Mouse (Mus musculus): ENCODE measurements around the gene Hist1h2bn. TPM values are rescaled to one million over a fixed set of nuclear protein-coding genes. Genes with fewer than 3 reads are reported as not detected.
"Not testable (repeated sequence)": the region's sequence is repeated elsewhere in the genome, so short reads cannot be mapped to it uniquely, and the experiment has no call there.

Gene Hist1h2bn
- polyA plus RNA-seq, 1 experiment from 2014 or later = 1.9 TPM

GRCm38 (mm10) chr13:21745006-21745405 lies 8.9 kb upstream of the Hist1h2bn start:
- H3K4me1 ChIP-seq (ENCODE audit: control insufficient read depth, insufficient read depth, low read length) = no peaks in the 10 kb centered on the region

GRCm38 (mm10) chr13:21749387-21750158 lies 4.3 kb upstream of the Hist1h2bn start:
- Histone ChIP-seq H3K4me1 (ENCODE audit: control insufficient read depth, insufficient read depth, low read length) (no peaks in the 10 kb centered on the region), H3K27me3 (ENCODE audit: control insufficient read depth, insufficient read depth, low read length) (no peaks in the 10 kb centered on the region), H3K36me3 (replicated peaks; ENCODE audit: control insufficient read depth, insufficient read depth, low read depth, low read length) (no peaks in the 10 kb centered on the region), H3K9ac (replicated peaks; ENCODE audit: low read length) (peak overlapping the region; percentile 65), H3K4me3 (ENCODE audit: low read depth, low read length) (peak overlapping the region; percentile 56), H3K27ac (replicated peaks; ENCODE audit: low read depth, low read length) (peak overlapping the region; percentile 97), H3K9me3 (replicated peaks; ENCODE audit: control insufficient read depth, low read length) (no peaks in the 10 kb centered on the region), H3K4me2 (ENCODE audit: low read depth, low read length) (peak overlapping the region; percentile 87)
- peak; percentile 69 for DNase-seq (ENCODE audit: low spot score)
- WGBS = 5% methylated on average over 5 of the region's 5 CpGs
- no peak; the same call in 1 of the 2 replicates for ATAC-seq (replicated peaks; ENCODE audit: insufficient number of reproducible peaks, low FRiP score, low TSS enrichment, low read depth)

More at GRCm38 (mm10) chr13:21745006-21745405, 8.9 kb upstream of the Hist1h2bn start:
- no peak for ATAC-seq (replicated peaks; ENCODE audit: insufficient number of reproducible peaks, low FRiP score, low TSS enrichment, low read depth)
- Histone ChIP-seq H3K9me3 (replicated peaks; ENCODE audit: control insufficient read depth, low read length) (no peaks in the 10 kb centered on the region), H3K4me3 (ENCODE audit: low read depth, low read length) (no peak overlapping the region), H3K9ac (replicated peaks; ENCODE audit: low read length) (no peak overlapping the region), H3K36me3 (replicated peaks; ENCODE audit: control insufficient read depth, insufficient read depth, low read depth, low read length) (no peaks in the 10 kb centered on the region), H3K4me2 (ENCODE audit: low read depth, low read length) (no peak overlapping the region), H3K27ac (replicated peaks; ENCODE audit: low read depth, low read length) (no peak overlapping the region), H3K27me3 (ENCODE audit: control insufficient read depth, insufficient read depth, low read length) (no peaks in the 10 kb centered on the region)
- 84% methylated on average over 1 of the region's 1 CpGs for WGBS
- no peak for DNase-seq (ENCODE audit: low spot score)

- not testable (repeated sequence) for H3K27me3 ChIP-seq (ENCODE audit: control insufficient read depth, insufficient read depth, low read length); H3K4me1 ChIP-seq (ENCODE audit: control insufficient read depth, insufficient read depth, low read length); H3K36me3 ChIP-seq (replicated peaks; ENCODE audit: control insufficient read depth, insufficient read depth, low read depth, low read length); H3K9me3 ChIP-seq (replicated peaks; ENCODE audit: control insufficient read depth, low read length)
- Histone ChIP-seq H3K9ac (replicated peaks; ENCODE audit: low read length) (peak within 1 kb of the TSS; percentile 65), H3K4me3 (ENCODE audit: low read depth, low read length) (peak within 1 kb of the TSS; percentile 56), H3K27ac (replicated peaks; ENCODE audit: low read depth, low read length) (peak within 1 kb of the TSS; percentile 97), H3K4me2 (ENCODE audit: low read depth, low read length) (peak within 1 kb of the TSS; percentile 87)
- WGBS = under 1% methylated on average over 40 of the region's 56 CpGs
- peak; percentile 94 for DNase-seq (ENCODE audit: low spot score)
- peak; percentile 89 for ATAC-seq (replicated peaks; ENCODE audit: insufficient number of reproducible peaks, low FRiP score, low TSS enrichment, low read depth)
Measured at GRCm38 (mm10) chr13:21750159-21751017, 3.5 kb upstream of the Hist1h2bn start, which contains the start of gene Hist1h4k. Gene Hist1h4k, minus strand, starts transcription at chr13:21750505.

- Histone ChIP-seq H3K9me3 (replicated peaks; ENCODE audit: control insufficient read depth, low read length) (no peaks in the 10 kb centered on the region), H3K27ac (replicated peaks; ENCODE audit: low read depth, low read length) (peak overlapping the region; percentile 52; the same call in 1 of the 2 replicates), H3K4me3 (ENCODE audit: low read depth, low read length) (no peak overlapping the region), H3K4me2 (ENCODE audit: low read depth, low read length) (no peak overlapping the region), H3K27me3 (ENCODE audit: control insufficient read depth, insufficient read depth, low read length) (no peaks in the 10 kb centered on the region), H3K4me1 (ENCODE audit: control insufficient read depth, insufficient read depth, low read length) (no peaks in the 10 kb centered on the region), H3K9ac (replicated peaks; ENCODE audit: low read length) (no peak overlapping the region), H3K36me3 (replicated peaks; ENCODE audit: control insufficient read depth, insufficient read depth, low read depth, low read length) (no peaks in the 10 kb centered on the region)
- no peak for DNase-seq (ENCODE audit: low spot score)
- no peak for ATAC-seq (replicated peaks; ENCODE audit: insufficient number of reproducible peaks, low FRiP score, low TSS enrichment, low read depth)
Measured at GRCm38 (mm10) chr13:21751417-21751816, 2.5 kb upstream of the Hist1h2bn start.

GRCm38 (mm10) chr13:21751827-21752226 lies 2.1 kb upstream of the Hist1h2bn start:
- Histone ChIP-seq H3K27me3 (ENCODE audit: control insufficient read depth, insufficient read depth, low read length) (no peaks in the 10 kb centered on the region), H3K27ac (replicated peaks; ENCODE audit: low read depth, low read length) (peak overlapping the region; percentile 89; the same call in 1 of the 2 replicates), H3K4me3 (ENCODE audit: low read depth, low read length) (no peak overlapping the region), H3K4me1 (ENCODE audit: control insufficient read depth, insufficient read depth, low read length) (no peaks in the 10 kb centered on the region), H3K4me2 (ENCODE audit: low read depth, low read length) (no peak overlapping the region; the same call in 1 of the 2 replicates), H3K9me3 (replicated peaks; ENCODE audit: control insufficient read depth, low read length) (no peaks in the 10 kb centered on the region), H3K36me3 (replicated peaks; ENCODE audit: control insufficient read depth, insufficient read depth, low read depth, low read length) (no peaks in the 10 kb centered on the region), H3K9ac (replicated peaks; ENCODE audit: low read length) (no peak overlapping the region)
- WGBS = 66% methylated on average over 3 of the region's 3 CpGs
- no peak for DNase-seq (ENCODE audit: low spot score)
- ATAC-seq (replicated peaks; ENCODE audit: insufficient number of reproducible peaks, low FRiP score, low TSS enrichment, low read depth) = no peak

GRCm38 (mm10) chr13:21752356-21752755 lies 1.6 kb upstream of the Hist1h2bn start:
- H3K4me3 ChIP-seq (ENCODE audit: low read depth, low read length) = no peak overlapping the region
- H3K4me1 ChIP-seq (ENCODE audit: control insufficient read depth, insufficient read depth, low read length) = no peaks in the 10 kb centered on the region
- peak overlapping the region; percentile 89 for H3K27ac ChIP-seq (replicated peaks; ENCODE audit: low read depth, low read length)
- H3K4me2 ChIP-seq (ENCODE audit: low read depth, low read length) = no peak overlapping the region; the same call in 1 of the 2 replicates
- ATAC-seq (replicated peaks; ENCODE audit: insufficient number of reproducible peaks, low FRiP score, low TSS enrichment, low read depth) (no peak), DNase-seq (ENCODE audit: low spot score) (peak; percentile 42)
- H3K9me3 ChIP-seq (replicated peaks; ENCODE audit: control insufficient read depth, low read length) = no peaks in the 10 kb centered on the region
- 47% methylated on average over 3 of the region's 3 CpGs for WGBS
- no peak overlapping the region; the same call in 1 of the 2 replicates for H3K9ac ChIP-seq (replicated peaks; ENCODE audit: low read length)
- H3K27me3 ChIP-seq (ENCODE audit: control insufficient read depth, insufficient read depth, low read length) = no peaks in the 10 kb centered on the region
- no peaks in the 10 kb centered on the region for H3K36me3 ChIP-seq (replicated peaks; ENCODE audit: control insufficient read depth, insufficient read depth, low read depth, low read length)

GRCm38 (mm10) chr13:21753051-21753523 lies 836 bp upstream of the Hist1h2bn start:
- H3K4me2 ChIP-seq (ENCODE audit: low read depth, low read length) = peak overlapping the region; percentile 64
- peak overlapping the region; percentile 89 for H3K27ac ChIP-seq (replicated peaks; ENCODE audit: low read depth, low read length)
- 4% methylated on average over 9 of the region's 10 CpGs for WGBS
- peak overlapping the region; percentile 40 for H3K4me3 ChIP-seq (ENCODE audit: low read depth, low read length)
- no peaks in the 10 kb centered on the region for H3K27me3 ChIP-seq (ENCODE audit: control insufficient read depth, insufficient read depth, low read length)
- H3K36me3 ChIP-seq (replicated peaks; ENCODE audit: control insufficient read depth, insufficient read depth, low read depth, low read length) = no peaks in the 10 kb centered on the region
- no peaks in the 10 kb centered on the region for H3K4me1 ChIP-seq (ENCODE audit: control insufficient read depth, insufficient read depth, low read length)
- ATAC-seq (replicated peaks; ENCODE audit: insufficient number of reproducible peaks, low FRiP score, low TSS enrichment, low read depth) = no peak
- H3K9ac ChIP-seq (replicated peaks; ENCODE audit: low read length) = peak overlapping the region; percentile 70
- DNase-seq (ENCODE audit: low spot score) = peak; percentile 59
- H3K9me3 ChIP-seq (replicated peaks; ENCODE audit: control insufficient read depth, low read length) = no peaks in the 10 kb centered on the region
